In the genomic region with DNA sequence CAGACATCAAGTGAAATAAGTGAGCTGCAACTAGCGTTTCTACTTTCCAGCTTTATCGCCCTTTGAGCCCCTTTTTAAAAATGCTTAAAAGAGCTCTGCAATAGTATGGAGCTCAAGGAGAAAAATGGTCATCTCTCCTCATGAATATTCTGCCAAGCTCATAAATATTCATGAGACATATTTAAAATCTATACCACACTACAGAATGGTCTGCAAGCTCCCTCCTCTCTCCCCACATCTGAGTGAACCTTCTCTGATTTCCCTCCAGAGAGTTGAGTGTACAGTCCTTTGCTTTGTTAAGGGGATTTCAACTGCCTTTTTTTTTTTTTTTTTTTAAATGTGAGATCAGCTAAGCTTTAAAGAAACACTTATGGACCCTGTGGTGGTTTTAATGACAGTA, we compare ENCODE assay signal across 14 mouse cellular contexts.
"Had no signal": no experiment of that assay in that cellular context is flagged by ENCODE, and none has a peak within 500 bp of the region (broad histone marks: within the 10 kb centered on the region; RNA-seq: fewer than 3 reads in every experiment).

No protein-coding gene starts in this region.

- H3K36me3 ChIP-seq: limb, embryonic 15.5 days; liver, embryonic 12.5 days had no signal

- H3K9ac ChIP-seq: limb, embryonic 15.5 days; liver, embryonic 12.5 days; lung, embryonic 14.5 days had no signal

- H3K4me3 ChIP-seq: limb, embryonic 15.5 days; liver, embryonic 12.5 days; myocyte had no signal

- H3K9me3 ChIP-seq: limb, embryonic 15.5 days; liver, embryonic 12.5 days had no signal

- H3K4me2 ChIP-seq: limb, embryonic 15.5 days; liver, embryonic 12.5 days; lung, embryonic 14.5 days had no signal

- H3K27me3 ChIP-seq: limb, embryonic 15.5 days; liver, embryonic 12.5 days had no signal

- DNase-seq: kidney, adult 2 months; kidney, postnatal 25 days; layer of hippocampus, adult 9-11 months; layer of hippocampus, postnatal 36 days; lung, embryonic 14.5 days; lung, postnatal 10 days; lung, postnatal 4 days; right cerebral cortex, adult 18-20 months; right cerebral cortex, postnatal 25 days; thymus, postnatal 4 days had no signal

- ATAC-seq: liver, embryonic 12.5 days had no signal

- H3K27ac ChIP-seq: limb, embryonic 15.5 days; liver, embryonic 12.5 days; stomach, postnatal 0 days had no signal

- H3K4me1 ChIP-seq: limb, embryonic 15.5 days; liver, embryonic 12.5 days had no signal
